Mouse (Mus musculus) myocyte (in vitro differentiated cells): ENCODE data around the gene Chrdl2.

Source experiments
- CEBPB ChIP-seq: IDR thresholded peaks from 2 replicates; pipeline ENCODE4 v1.6.1; 2011; ENCODE audit warnings: mild to moderate bottlenecking, moderate library complexity; ENCODE audit not compliant: poor library complexity, insufficient read depth, severe bottlenecking
- MYOG ChIP-seq, 3 experiments: IDR thresholded peaks; one replicate each; pipeline ENCODE4 v1.6.1; 2011; ENCODE audit warnings: control low read depth in 2 of 3, low read depth in 2 of 3, mild to moderate bottlenecking in 2 of 3; ENCODE audit not compliant: insufficient read length in 2 of 3, control insufficient read depth in 1 of 3, insufficient read depth in 1 of 3
- POLR2A ChIP-seq: IDR thresholded peaks from one replicate; pipeline ENCODE4 v1.6.1; 2011; ENCODE audit warnings: low read depth, mild to moderate bottlenecking, control low read depth, moderate library complexity; ENCODE audit not compliant: insufficient read length
- TCF12 ChIP-seq: IDR thresholded peaks from one replicate; pipeline ENCODE4 v1.6.1; 2011; ENCODE audit warnings: mild to moderate bottlenecking, control low read depth; ENCODE audit not compliant: poor library complexity, insufficient read depth, severe bottlenecking
- USF1 ChIP-seq: IDR thresholded peaks from one replicate; pipeline ENCODE4 v1.6.1; 2011; ENCODE audit warnings: low read depth, mild to moderate bottlenecking, control low read depth, moderate library complexity

DNA sequence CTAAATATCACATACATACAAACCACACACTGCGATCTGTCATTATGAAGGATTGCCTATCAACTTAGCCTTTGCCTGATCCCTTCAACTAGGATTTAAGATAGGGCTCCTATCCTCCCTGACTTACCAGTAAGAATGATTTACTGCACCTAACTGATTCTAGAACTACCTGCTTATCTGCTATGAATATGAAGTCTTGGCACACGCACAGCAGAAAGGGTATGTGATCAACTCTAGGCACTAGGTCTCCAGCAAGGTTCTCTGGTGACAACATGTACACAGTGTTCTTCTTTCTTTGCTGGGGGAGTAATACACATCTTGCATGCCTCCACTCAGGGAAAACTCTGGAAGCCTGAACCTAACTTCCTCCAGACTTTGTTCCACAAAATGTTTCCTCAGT is 44.5 kb upstream of the Chrdl2 start:
- TF ChIP-seq POLR2A, result no peak
- TF ChIP-seq CEBPB, result no peak
- no peak for TF ChIP-seq USF1
- no peak for TF ChIP-seq TCF12
- no peak for TF ChIP-seq MYOG (IDR thresholded peaks at IDR 0.05; ENCODE audit: control insufficient read depth in 1 of 3, insufficient read depth in 1 of 3, insufficient read length in 2 of 3, low read depth in 2 of 3)
